Mouse (Mus musculus) E14TG2a.4 (cell line): ENCODE data around the gene Usp35.

ENCODE experiments used
- CTCF ChIP-seq: conservative IDR thresholded peaks from 2 replicates; pipeline ENCODE4 v1.5.1; 2014; ENCODE audit warnings: low read length
- NANOG ChIP-seq: IDR thresholded peaks from 2 replicates; pipeline ENCODE4 v1.6.1; 2014; ENCODE audit warnings: borderline replicate concordance, low read length, mixed read lengths
- POU5F1 ChIP-seq: IDR thresholded peaks from 2 replicates; pipeline ENCODE4 v1.6.1; 2014; ENCODE audit warnings: low read length, borderline replicate concordance

DNA sequence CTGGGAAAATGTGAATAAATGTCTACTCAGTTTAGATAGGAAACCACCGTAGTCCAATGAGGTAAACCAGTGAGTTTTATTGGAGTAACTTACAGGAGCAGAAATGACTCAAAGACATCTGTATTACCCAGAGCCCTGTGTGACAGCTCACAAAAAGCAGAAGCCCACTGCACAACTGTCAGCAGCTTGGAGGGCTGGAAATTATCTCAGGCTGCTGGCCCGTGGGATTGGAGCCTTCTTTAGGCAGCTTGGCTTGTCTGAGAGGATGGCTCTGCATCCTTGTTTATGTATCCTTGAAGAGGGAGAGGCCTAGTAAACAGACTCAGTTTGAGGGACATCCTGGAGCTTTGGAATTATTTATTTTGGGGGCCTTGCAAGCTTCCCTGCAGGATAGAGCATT lies 11.1 kb upstream of the Usp35 start:
- TF ChIP-seq CTCF (no peak), POU5F1 (no peak), NANOG (no peak)
